Mouse (Mus musculus) WW6 (cell line): ENCODE data around the gene Slc38a10.

Source experiments
- DNase-seq: peaks from one replicate; pipeline ENCODE4 v3.0.0-alpha.2; 2013; ENCODE audit warnings: low read depth, low spot score

Slc38a10 gene

DNA sequence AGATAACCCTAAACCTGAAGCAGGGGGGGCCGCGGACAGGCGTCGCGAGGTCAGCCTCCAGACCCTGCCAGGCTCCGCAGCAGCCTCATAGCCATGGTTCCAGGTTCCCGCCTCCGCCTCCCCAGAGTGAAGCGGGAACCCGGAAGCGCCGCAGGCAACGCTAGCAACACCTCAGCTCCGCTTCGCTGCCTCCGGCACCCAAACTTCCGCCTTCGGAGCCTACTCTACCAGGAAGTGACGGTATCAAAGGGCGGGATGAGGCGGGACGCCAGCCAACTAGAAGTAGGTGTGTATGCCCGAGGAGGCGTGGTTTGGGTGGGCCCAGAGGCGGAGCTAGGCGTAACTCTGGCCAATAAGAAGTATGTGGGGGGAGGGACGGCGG, at the start of gene Slc38a10:
Gene Slc38a10 (minus strand): TSS at position 234 of the 382 bp plus-strand sequence.
- DNase-seq: peak; percentile 100

DNA sequence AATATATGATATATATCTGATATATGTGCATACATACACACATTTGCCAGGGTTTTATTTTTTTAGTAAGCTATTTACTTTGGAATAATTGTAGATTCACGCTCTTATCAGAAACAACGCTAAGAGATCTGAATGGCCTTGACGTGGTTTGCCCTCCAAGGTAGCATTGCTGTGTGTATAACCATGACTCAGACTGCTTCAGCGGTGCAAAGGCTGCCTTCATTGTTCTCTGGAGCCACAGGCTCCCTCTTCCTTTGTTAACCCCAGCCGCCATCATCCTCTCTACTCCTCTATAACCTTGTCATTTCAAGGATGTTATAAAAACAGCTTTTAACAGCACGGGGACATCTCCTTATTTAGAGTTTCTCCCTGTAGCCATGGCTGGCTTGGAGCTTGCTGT, 49.5 kb upstream of the Slc38a10 start:
- no peak for DNase-seq

DNA sequence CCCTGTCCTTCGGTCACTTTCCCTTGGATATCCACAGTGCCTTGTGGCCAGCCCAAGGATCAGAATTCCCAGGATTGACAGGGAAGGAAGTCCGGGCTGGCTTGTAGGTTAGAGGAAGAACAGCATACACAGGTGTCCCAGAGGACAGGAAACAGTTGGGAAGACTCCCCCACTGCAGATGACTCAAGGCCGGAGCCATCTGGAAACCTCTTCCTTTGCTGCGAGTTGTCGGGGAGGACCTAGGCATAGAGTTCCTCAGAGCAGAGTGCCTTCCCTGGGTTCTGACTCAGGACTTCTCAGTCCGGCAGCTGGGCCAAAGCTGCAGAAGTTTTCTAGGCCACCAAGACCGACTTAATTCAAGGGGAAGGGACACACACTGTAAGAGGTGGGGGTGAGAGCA, 48.6 kb upstream of the Slc38a10 start:
- DNase-seq: no peak

DNA sequence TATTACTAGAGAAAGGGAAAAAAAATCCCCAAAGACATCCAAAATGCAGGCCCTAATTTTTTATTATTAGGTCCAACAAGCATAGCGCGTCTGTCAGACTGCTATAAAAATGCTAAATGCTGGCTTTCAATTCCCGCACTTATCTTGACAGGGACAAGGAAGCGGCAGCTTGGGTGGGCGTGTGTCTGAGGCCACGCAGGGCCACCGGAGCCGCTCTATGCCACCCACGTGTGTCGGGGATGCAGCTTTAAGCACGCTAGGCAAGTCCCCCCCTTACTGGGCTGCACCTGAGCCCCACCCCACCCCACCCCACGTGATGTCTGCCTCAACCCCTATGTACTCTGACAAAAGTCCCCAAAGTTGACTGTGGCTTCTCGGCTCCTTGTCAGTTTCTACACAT, 47.7 kb upstream of the Slc38a10 start:
- no peak for DNase-seq

DNA sequence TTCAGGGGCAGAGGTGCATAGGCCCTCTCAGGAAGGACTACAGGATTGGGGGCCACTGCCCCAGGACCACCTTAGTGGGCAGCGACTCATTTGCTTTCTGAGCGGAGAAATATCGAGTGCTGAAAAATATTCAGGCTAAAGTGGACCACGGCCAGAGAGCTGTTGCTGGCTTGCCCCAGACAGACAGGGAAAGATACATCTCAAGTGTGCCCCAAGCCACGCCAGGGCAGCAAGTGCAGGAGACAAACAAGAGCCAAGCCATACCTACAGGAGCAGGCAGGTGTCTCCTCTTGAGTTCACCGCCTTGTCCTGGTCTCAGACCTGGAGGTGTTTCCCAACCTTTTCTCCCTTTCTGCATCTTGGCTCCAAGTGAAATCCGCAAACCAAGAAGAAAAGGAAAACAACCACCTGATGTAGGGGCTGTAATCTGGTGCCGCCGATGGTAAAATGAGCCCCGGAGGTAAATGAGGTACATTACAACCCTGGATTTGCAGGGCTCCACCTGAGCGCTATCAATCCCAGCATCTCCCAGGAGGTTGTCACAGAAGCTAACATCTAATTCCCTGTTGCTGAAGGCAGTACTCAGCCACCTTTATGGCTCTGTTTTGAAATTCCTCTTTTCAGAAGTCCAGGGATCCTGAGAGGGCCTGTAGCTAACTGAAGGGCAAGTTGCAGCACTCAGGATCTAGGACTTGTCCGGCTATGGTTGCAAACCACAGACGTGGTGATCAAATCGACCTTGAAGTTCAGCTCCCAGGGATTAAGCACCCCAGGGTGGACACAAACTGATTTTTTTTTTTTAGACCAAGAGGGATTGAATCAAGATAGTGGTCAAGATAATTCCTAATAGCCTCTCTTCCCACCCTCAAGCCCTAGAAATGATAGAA, 39.6 kb upstream of the Slc38a10 start:
- no peak for DNase-seq

DNA sequence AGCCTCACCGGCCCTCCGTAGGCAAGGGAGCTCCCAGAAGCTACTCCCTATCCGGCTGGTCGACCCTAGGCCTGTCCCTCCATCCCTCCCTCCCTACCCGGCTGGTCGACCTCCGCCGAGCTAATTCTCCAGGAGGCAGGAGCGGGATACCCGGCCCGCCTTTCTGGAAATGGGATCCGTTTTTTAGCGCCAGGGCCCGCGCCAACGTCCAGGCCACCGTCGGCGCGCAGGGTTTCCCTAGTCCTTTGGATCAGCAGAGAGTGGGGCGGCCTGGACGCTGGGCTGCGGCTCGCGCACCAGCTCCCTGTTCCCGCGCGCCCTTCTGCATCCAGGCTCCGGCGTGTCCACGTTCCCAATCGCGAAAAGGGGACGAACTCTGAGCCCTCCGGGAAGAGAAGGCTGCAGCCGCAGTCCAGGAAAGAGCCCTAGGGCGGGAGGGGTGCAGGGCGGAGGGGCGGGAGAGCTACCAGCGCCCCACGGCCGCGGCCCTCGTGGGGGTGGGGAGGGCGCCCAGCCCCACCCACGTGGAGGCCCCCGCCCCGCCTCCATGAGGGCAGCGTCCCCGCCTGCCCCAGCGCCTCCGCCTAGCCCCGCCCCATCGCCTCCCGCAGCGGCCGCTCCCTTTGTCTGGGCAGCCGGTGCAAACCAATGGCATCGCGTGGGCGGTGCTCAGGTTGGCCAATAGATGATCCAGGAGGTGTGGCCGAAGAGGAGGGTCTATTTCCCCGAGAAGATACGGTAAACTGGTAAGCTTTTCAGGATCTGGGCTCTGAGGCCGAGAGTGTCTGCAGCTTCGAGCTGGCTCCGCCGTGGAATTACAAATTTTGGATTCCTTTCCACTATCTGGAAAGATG, 38.5 kb upstream of the Slc38a10 start:
- peak; percentile 95 for DNase-seq

DNA sequence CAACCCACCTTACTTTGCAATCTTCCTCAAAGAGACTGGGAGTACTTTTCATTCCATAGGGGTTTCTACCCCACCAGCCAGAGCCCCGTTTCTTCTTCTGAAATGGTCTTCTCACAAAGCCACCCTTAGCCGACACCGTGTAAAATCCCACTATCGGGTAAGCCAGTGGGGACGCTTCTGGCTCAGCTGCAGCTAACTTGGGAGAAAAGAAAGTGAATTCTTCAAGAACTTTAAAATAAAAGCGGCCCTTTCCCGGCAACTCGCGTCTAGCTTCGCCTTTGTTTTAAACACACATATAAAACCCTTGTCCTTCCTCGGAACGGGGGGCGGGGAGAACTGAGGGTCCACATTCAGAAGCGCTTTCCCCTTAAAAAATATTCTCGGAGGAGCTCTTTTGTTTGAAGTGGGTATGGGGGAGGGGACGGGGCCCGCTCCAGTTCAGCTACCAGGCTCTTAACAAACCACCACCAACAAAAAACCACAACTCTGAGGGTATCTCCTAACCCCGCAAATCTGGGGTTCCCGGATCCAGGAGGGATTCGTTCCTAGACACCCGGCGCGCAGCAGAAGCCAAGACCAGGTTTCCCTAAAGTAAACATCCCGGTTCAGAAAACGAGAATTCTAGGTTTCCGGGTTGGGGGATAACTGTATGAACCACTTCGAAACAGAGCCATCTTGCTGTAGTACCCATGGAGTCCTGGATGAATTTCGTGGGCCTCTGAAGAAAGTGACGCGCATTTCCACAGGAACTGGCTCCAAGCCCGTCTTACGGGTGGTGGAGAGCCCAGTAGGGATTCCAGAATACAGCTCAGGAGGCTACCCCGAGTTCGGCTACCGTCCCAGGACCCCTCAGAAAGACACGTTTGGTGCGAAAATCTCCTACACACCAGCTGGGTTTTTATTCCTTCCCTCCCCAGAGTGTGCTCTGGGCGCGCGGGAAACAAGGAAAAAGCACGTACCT, 37.6 kb upstream of the Slc38a10 start:
- no peak for DNase-seq

DNA sequence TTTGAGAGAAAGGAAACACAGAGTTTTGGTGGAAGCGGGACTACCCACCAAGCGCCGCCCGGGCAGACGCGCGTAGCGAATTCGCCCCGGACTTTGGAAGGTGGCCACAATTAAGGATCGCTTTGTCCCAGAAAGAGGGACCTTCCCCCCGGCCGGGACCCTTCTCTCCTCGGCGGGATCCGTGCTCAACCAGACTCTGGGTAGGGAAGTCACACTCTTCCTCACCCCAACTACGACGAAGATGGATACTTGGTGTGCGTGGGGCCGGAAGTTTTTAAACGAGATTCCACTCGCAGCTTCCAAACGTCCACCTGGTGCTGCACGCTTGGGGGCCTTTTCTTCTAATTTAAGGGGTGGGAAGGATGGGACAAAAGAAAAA, 36.9 kb upstream of the Slc38a10 start:
- no peak for DNase-seq

DNA sequence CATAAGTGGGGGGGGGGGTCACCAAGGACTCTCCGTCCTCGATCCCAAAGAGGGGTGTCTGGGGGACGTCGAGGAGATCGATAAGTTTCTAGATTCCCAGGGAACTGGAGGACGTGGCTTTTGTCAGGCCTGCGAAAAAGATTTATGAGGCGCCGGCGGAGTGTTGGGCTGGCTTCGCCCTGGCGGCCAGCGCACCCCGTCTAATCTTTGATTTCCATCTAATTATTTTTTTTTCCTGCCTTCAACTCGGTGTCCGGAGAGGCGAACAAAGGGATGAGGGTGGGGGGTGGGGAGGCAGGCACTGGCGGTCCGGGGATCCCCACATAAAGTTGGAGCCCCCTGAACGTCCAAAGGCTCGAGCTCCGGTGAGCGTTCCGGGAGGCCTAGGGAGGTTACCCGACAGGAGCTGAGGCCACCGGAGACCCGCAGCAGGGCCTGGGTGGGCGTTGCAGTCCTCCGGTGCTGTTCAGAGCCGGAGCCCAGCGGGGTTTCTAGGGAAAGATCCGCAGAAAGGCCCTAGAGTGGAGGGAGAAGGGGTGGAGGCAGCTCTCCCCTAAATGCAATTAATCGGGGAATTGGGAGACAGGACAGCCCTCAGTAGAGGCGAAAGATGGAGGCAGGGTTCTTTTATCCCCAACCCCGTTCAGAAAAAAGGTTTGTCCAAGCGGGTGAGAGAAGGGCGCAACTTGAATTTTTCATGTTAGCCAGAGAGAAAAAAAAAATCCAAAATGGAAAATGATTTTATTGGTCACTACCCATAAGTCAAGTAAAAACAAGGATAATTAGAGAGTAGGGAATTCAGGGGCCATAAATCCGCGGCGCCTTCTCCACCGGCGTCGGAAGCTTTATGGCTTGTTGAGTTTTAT, 36.3 kb upstream of the Slc38a10 start:
- DNase-seq: no peak

DNA sequence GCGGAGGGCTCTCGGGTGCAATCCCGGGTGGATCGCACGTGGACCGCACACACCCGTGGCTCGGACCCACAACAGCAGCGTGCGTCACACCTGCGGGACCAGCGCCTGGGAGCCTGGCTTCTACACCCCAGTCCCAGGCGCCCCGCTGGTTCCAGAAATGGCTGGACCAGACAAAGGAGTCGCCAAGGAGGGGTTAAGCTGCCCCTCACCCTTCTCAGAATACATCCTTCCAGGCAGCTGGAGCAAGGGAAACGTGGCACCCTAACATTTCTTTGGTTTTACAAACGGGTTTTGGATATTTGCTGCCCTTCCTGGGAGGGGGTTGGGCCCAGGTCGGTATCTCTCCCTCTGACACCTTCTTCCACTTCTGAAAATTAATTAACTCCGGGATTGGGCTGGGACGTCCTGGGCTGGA, 35.7 kb upstream of the Slc38a10 start:
- DNase-seq: no peak

DNA sequence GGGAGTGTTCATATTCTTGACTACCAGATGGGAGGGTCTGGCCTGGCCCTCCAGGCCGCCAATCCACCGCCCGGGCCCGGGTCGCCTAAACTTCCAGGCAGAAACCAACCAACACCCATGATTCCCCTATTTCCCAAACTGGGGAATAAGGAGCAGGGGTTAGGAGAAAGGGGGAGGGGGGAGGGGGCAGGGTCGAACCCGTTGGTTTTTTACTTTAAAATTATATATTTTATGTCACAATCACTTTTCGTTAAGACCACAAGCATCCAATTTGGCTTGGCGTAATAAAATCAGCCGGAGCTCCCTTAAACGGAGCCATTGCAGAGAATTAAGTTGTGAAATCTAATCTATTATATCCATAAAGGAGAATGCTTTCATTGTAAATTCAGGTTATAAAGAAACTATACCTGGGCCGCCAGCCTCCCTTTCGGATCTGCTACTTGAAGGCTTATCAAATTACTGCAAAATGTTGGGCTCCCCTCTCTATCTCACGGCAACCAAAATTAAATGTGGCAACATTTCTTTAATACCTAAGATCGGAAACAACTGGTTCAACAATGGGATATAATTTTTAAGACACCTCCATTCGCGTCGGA, 35.1 kb upstream of the Slc38a10 start:
- no peak for DNase-seq

DNA sequence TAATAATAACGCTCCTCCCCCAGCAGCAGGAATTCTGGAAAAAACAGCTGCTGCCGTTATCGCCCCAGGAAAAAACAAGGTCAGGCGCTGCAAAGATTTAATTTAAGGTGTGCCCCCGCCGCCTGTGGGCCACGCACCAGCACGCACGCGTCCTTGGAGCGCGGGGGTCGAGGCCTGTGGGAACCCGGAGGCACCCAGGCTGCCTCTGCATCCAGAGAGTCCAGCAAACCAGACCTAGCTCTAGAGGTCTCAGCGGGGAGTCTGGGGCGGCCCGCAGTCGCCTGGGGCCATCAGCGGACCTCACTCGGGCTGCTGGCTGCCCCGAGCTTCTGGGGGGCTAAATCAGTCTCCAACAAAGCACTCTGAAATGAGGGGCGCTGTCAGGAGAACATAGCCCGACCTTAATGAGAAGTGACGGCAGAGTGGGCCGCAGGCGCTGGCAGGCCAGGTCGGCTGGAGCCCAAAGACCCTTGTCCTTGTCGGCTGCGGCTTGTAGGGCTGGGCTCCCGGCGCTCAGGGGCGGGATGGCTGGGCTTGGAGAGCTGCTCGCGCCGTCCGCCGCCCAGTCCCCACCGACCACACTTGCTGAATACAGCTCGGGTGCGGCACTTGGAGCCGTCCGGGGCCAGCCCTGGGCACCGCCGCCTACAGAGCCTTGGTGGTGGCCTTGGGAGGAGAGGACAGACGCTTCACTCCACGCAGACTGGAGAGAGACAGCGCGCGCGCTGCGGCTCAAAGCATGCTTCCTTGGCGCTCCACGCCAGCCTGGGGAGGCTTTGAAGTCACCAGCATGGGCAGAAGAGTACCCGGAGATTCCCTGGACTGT, 34.4 kb upstream of the Slc38a10 start:
- no peak for DNase-seq

DNA sequence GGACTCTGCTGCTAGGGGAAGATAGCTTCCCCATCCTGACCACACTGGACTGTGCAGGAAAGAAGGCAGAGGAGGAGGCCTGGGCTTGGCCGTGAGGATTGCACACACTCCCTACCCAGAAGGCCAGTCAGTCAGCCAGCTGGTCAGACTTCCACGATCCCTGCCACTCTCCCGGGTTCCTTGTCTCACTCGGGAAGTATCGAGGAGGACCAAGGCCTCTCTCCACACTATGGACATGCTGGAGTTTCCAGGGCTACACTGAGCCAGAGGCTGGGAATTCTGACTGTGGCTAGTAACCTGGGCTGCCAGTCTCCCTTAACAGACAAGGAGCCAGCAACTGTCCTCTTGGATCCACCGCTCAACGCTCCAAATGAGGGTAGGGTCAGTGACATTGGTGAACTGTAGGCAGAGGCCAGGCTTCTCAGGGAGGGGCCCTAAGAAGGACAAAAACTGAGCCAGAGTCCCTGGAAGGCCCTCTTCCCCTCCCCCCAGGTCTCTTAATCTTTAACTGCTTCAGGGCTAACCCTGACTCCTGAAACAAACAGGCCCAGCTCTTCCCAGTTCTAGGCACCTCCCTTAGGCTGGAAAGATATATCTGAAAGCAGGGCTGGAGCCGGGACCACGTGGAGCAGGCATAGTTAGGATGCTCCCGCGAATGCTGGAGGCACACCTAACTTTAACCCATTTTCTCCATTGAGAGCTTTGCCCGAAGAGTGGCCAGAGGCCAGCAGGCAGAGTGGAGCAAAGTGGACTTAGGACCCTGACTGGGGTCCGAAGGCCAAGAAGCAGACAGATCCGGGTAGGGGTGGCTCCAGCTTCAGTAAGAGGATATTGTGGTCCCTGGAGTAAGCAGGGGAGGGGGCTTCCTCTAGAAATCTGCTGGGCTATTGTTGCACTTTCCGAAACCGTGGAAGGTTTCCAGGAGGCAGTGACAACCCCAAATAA, 33.5 kb upstream of the Slc38a10 start:
- no peak for DNase-seq

DNA sequence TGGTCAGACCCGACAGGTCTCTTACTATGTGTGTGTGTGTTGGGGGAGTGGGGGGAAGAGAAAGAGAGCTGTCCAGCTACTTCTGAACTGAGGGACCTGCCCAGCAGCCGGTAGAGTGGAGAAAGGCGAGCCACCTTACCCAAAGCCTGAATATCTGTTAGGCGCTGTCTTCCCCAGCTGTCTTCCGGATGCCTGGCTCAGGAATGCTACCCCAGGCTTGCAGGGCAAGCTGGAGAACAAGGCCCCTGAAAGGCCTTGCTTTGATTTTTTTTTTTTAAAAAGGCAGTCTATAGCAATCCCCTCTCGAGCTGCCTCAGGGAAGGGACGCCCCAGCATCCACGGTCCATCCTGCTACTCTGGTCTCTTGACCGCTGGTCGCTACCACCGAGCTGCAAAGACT, 32.6 kb upstream of the Slc38a10 start:
- no peak for DNase-seq

DNA sequence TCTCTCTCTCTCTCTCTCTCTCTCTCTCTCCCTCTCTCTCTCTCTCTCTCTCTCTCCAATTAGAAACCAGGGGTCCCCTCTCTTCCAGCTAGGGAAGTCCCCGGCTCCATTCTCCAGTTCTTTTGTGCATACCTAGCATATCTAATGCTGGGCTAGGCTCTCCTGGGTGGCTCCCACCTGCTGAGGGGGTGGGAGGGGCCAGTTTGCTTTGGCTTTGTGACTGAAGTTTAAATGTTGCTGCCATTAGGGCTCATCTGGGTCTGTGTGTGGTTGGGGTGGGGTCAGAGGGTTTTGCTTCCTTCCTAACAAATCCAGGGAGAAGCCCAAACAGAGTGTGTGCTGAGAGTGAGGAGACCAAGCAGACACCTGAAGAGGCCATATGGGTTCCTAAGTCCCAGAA, 32.0 kb upstream of the Slc38a10 start:
- no peak for DNase-seq

DNA sequence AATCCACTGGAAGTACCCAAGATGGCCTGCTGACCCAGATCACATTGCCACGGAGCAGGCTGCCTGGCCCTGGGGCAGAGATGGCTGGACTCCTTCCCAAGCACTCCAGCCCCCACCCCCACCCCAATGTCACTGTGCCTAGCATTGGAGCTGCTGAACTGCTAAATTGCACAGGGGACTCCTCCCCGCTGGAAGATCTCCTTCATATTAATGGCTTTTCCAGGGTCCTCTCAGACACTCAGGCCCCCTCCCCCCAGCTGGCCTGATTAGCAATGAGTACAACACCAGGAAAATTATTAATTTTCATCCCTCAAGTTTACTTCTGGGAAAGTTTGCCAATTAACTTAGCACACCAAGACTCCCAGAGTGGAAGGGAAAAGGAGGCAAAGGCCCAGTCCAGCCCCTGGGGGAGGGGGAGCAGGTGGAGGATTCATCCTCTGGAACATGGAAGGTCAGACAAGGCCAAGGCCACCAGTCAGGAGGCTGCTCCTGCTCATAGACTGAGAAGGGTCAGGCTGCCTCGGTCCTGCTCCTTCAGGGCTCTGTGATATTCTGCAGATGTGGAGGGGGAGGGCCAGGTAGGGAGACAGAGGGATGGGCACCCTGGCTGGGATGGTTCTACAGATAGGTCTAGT, 31.4 kb upstream of the Slc38a10 start:
- DNase-seq: no peak

DNA sequence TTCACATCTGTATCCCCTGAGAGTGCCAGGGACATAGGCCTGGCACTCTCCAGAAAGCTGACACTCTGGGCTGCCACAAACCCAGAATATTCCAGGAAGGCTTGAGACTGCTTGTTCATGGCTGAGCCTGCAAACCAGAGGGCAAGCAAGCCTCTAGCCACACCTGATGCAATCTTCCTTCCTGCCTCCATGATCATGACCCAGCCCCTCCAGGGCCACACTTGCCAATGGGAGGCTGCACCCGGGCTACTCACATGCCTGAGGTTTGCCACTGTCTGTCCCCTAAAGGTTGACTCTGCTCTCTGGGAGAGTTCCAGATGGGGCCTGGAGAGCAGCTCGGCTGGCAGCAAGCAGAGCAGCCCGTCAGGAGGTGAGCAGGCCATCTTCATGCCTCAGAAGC, 30.2 kb upstream of the Slc38a10 start:
- DNase-seq: no peak

DNA sequence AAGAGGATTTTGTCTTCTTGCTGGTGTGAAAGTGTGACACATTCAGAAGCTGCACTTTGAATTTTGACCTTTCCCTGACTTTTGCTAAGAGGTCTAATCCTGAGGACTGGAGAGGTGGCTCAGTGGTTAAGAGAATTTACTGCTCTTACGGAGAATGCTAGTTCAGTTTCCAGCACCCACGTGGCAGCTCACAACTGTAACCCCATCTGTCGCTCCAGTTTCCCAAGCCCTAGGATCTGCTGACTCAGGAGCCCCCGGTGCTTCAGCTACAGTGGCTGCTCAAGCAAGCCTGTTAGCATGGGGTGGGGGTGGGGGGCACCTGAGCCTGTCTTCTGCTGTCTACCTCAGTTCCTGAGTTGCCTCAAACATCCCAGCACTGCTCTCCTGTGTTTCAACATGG, 28.2 kb upstream of the Slc38a10 start:
- no peak for DNase-seq
